Mouse (Mus musculus): Measurements from ENCODE around the gene Gmds.

The Gmds gene

GRCm38 (mm10) chr13:32338513-32339365 lies at the start of gene Gmds:
Gmds (minus strand) TSS chr13:32338740.
- in situ Hi-C loops (cut with MboI, MseI): loop anchor here in 1 of 2 experiments (5.0 to 25.0 kb wide), 2 partner anchors 464 to 624 kb away; partner anchors contain the start of genes D930007J09Rik, Serpinb6b and Wrnip1

GRCm38 (mm10) chr13:32385421-32386092 lies 47.0 kb upstream of the Gmds start:
- in situ Hi-C loops (cut with MboI, MseI): no loop called here

GRCm38 (mm10) chr13:32382227-32383010 lies 43.9 kb upstream of the Gmds start:
- in situ Hi-C loops (cut with MboI, MseI): no loop called here

GRCm38 (mm10) chr13:32378634-32379033 lies 40.1 kb upstream of the Gmds start:
- in situ Hi-C loops (cut with MboI, MseI): no loop called here

GRCm38 (mm10) chr13:32372531-32372883 lies 34.0 kb upstream of the Gmds start:
- in situ Hi-C loops (cut with MboI, MseI): no loop called here

GRCm38 (mm10) chr13:32371874-32372530 lies 33.5 kb upstream of the Gmds start:
- in situ Hi-C loops (cut with MboI, MseI): no loop called here

- in situ Hi-C loops (cut with MboI, MseI): no loop called here
Observed at GRCm38 (mm10) chr13:32370751-32371150, 32.2 kb upstream of the Gmds start.

- in situ Hi-C loops (cut with MboI, MseI): no loop called here
Observed at GRCm38 (mm10) chr13:32370135-32370534, 31.6 kb upstream of the Gmds start.

GRCm38 (mm10) chr13:32337735-32338512 lies 616 bp downstream of the Gmds start:
- in situ Hi-C loops (cut with MboI, MseI): loop anchor here in 1 of 2 experiments (5.0 to 25.0 kb wide), 2 partner anchors 464 to 624 kb away; partner anchors contain the start of genes D930007J09Rik, Serpinb6b and Wrnip1

- in situ Hi-C loops (cut with MboI, MseI): no loop called here
Observed at GRCm38 (mm10) chr13:32318309-32318708, 20.2 kb downstream of the Gmds start.

GRCm38 (mm10) chr13:32317354-32317753 lies 21.2 kb downstream of the Gmds start:
- in situ Hi-C loops (cut with MboI, MseI): no loop called here

- in situ Hi-C loops (cut with MboI, MseI): no loop called here
Observed at GRCm38 (mm10) chr13:32312663-32313062, 25.9 kb downstream of the Gmds start.

GRCm38 (mm10) chr13:32311476-32311875 lies 27.1 kb downstream of the Gmds start:
- in situ Hi-C loops (cut with MboI, MseI): no loop called here

GRCm38 (mm10) chr13:32298456-32298855 lies 40.1 kb downstream of the Gmds start:
- in situ Hi-C loops (cut with MboI, MseI): loop anchor here in 1 of 2 experiments (10.0 kb wide), 1 partner anchor 504 kb away; no protein-coding TSS in a partner anchor

- in situ Hi-C loops (cut with MboI, MseI): loop anchor here in 1 of 2 experiments (10.0 kb wide), 1 partner anchor 503 kb away; no protein-coding TSS in a partner anchor
Observed at GRCm38 (mm10) chr13:32297398-32297797, 41.1 kb downstream of the Gmds start.

GRCm38 (mm10) chr13:32294416-32295195 lies 43.9 kb downstream of the Gmds start:
- in situ Hi-C loops (cut with MboI, MseI): loop anchor here in 1 of 2 experiments (10.0 kb wide), 1 partner anchor 500 kb away; no protein-coding TSS in a partner anchor

- in situ Hi-C loops (cut with MboI, MseI): no loop called here
Observed at GRCm38 (mm10) chr13:32272937-32273496, 65.5 kb downstream of the Gmds start.

GRCm38 (mm10) chr13:32269757-32270156 lies 68.8 kb downstream of the Gmds start:
- in situ Hi-C loops (cut with MboI, MseI): no loop called here

- in situ Hi-C loops (cut with MboI, MseI): no loop called here
Observed at GRCm38 (mm10) chr13:32269261-32269660, 69.3 kb downstream of the Gmds start.

All from T-helper 17 cell (primary cell).